Mouse (Mus musculus) stomach, postnatal 0 days (tissue): Measurements from ENCODE around the gene Itga3. TPM values are rescaled to one million over a fixed set of nuclear protein-coding genes. Genes with fewer than 3 reads are reported as not detected.

Source experiments
- ATAC-seq: fragments of 200-750 bp; cut with Nextera tagmentation; 2 replicates; pipeline ENCODE4 v1.8.0; 2017; ENCODE audit not compliant: low FRiP score, low TSS enrichment
- DNase-seq: peaks from one replicate; pipeline ENCODE4 v3.0.0-alpha.2; 2016; ENCODE audit warnings: low spot score
- H3K27ac ChIP-seq: fragments of 300-500 bp; sonication (generic); replicated peaks from 2 replicates; pipeline ENCODE4 v1.5.1; 2014; ENCODE audit warnings: mild to moderate bottlenecking, control low read depth
- H3K27me3 ChIP-seq: fragments of 300-500 bp; sonication (generic); 2 replicates; pipeline ENCODE4 v1.6.1; 2014; ENCODE audit warnings: low read length; ENCODE audit not compliant: control insufficient read depth, insufficient read depth
- H3K36me3 ChIP-seq: fragments of 300-500 bp; sonication (generic); 2 replicates; pipeline ENCODE4 v1.6.1; 2014; ENCODE audit warnings: low read length, mixed read lengths; ENCODE audit not compliant: control insufficient read depth, insufficient read depth
- H3K4me1 ChIP-seq: fragments of 300-500 bp; sonication (generic); replicated peaks from 2 replicates; pipeline ENCODE4 v1.6.1; 2014; ENCODE audit warnings: antibody characterized with exemption; ENCODE audit not compliant: control insufficient read depth, insufficient read depth
- H3K4me2 ChIP-seq: fragments of 300-500 bp; sonication (generic); replicated peaks from 2 replicates; pipeline ENCODE4 v1.6.1; 2014; ENCODE audit warnings: low read depth, mild to moderate bottlenecking, control low read depth, moderate library complexity
- H3K4me3 ChIP-seq: fragments of 300-500 bp; sonication (generic); 2 replicates; pipeline ENCODE4 v1.5.1; 2014; ENCODE audit warnings: low read depth, low read length, control low read depth
- H3K9ac ChIP-seq: fragments of 300-500 bp; sonication (generic); 2 replicates; pipeline ENCODE4 v1.6.1; 2014; ENCODE audit warnings: mild to moderate bottlenecking, low read length, control low read depth, mixed read lengths
- H3K9me3 ChIP-seq: fragments of 300-500 bp; sonication (generic); 2 replicates; pipeline ENCODE4 v1.6.1; 2016; ENCODE audit warnings: low read length; ENCODE audit not compliant: control insufficient read depth
- CTCF ChIP-seq: IDR thresholded peaks from 2 replicates; pipeline ENCODE4 v1.5.1; 2016; ENCODE audit warnings: antibody characterized with exemption, low read depth, mild to moderate bottlenecking, moderate library complexity
- EP300 ChIP-seq: optimal IDR thresholded peaks from 2 replicates; pipeline ENCODE3; 2016; ENCODE audit warnings: antibody characterized with exemption
- WGBS: fragments of 180-500 bp; shearing (Covaris S2); extraction: QIAGEN DNeasy Blood & Tissue Kit; methylation state at CpG from one replicate; pipeline ENCODE4 v1.1.7; 2014; 5-methylcytosine and 5-hydroxymethylcytosine counted together
- polyA plus RNA-seq: library from polyadenylated mRNA; unstranded; fragments of >200 nt; fragmentation: Nextera tagmentation; extraction: Ambion mirVana; gene quantifications from 2 replicates; pipeline ENCODE4 v1.2.1, GENCODE M21; 2015

Itga3 gene
- polyA plus RNA-seq, 1 experiment from 2014 or later = 15.6 TPM

DNA sequence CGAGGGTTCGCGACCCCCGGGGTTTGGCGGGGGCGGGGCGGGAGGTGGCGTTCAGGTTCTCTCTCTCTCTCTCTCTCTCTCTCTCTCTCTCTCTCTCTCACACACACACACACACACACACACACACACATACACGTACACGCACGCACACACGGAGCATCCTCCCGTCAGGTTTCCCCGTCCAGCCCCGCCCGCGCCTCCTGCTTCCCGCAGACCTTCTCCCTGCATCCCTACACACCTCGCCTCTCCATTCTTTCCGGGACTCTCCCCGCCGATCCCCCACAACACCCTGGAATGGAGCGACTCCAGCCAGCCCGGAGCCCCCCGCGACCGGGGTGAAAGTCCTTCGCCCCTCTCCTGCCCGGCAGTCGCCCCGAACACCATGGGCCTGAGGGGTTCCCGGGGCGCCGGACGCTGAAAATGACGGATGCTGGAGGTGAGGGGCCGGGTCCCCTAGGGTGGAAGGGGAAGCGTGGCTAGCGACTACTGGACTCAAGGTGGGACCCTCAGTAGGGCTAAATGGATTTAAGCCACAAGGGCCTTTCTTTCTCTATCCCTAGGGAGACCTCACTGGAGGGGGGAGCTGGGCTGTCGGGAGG is 66.4 kb downstream of the Itga3 start:
- peak overlapping the region; percentile 76 for H3K9ac ChIP-seq
- H3K4me3 ChIP-seq = peak overlapping the region; percentile 56
- 2% methylated on average over 35 of the region's 40 CpGs for WGBS
- DNase-seq (no peak), ATAC-seq (no peak)
- TF ChIP-seq EP300 = no peak
- TF ChIP-seq CTCF = no peak
- peak overlapping the region; percentile 81 for H3K27ac ChIP-seq
- peaks cover 6% of the 10 kb centered on the region for H3K36me3 ChIP-seq
- H3K27me3 ChIP-seq = no peaks in the 10 kb centered on the region
- H3K4me1 ChIP-seq = peaks cover 12% of the 10 kb centered on the region; the same call in 1 of the 2 replicates
- H3K4me2 ChIP-seq = peak overlapping the region; percentile 75
- no peaks in the 10 kb centered on the region for H3K9me3 ChIP-seq

DNA sequence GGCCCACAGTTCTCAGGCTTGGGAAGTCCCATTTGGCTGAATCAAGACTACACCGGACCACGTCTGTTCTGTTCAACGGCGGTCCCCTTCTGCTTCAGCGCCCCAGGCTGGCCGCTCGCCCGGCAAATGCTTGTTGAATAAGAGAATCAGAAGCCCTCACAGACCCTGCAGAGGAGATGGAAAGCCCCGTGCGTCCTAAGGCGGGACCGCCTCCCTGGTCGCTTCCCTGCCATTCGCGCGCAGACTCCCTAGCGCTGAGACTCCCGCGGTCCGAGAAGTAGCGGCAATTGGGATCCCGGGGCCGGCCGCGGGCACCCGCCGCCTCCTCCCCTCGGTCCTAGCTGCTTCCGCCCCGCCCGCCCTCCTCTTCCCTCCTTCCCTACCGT is 67.0 kb downstream of the Itga3 start, which contains the start of gene Samd14:
TSS of gene Samd14 (plus strand) at position 251 of the 386 bp plus-strand sequence.
- 1% methylated on average over 26 of the region's 32 CpGs for WGBS

DNA sequence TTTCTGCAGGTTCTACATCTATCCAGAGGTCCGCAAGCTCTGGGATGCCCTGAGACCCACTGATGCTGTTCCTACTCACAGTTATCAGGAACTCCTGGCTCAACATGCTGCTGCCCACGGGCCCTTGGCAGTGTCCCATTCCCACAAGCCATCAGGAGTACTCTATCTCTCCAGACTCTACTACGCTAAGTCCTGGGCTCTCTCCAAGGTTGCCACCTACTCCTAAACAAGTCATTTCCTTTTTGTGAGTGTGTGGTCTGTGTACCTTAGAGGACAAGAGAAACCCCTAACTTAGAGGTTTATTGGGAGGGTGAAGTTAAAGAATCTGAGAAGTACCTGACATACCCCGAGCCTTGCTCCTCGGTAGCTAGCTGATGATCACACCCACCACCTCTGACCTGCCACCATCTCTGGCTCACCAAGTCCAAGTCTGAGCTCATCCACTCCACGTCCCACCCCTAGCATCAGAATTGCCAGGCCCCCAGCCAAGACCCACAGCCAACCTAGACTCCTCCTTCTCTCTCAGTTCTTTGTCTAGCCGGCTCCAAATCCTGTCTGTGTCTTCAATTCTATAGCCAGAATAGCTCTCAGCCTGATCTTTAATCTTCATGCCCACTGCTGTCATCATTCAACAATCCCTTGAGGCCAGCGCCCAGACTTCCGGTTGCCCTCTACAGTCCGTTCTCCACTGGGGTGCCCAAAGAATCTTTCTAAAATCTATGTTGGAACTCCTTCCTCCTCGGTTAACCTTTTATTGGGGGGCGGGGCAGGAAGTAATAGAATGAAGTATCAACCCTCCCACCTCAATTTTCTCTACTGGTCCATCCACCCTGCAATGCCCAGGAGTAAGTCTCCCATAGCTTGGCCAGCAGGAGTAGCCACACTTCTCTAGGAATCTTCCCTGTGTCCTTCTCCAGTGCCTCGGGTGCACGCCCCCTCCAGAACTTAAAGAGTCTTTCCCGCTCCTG is 67.7 kb downstream of the Itga3 start:
- no peak; the same call in none of the 2 replicates for ATAC-seq

More for the DNA sequence above, 67.0 kb downstream of the Itga3 start, which contains the start of gene Samd14:
- peak within 1 kb of the TSS; percentile 81 for H3K27ac ChIP-seq
- ATAC-seq = peak; percentile 43
- H3K27me3 ChIP-seq = no peaks in the 10 kb centered on the region
- H3K36me3 ChIP-seq = peaks cover 7% of the 10 kb centered on the region
- peak within 1 kb of the TSS; percentile 56 for H3K4me3 ChIP-seq
- H3K9ac ChIP-seq = peak within 1 kb of the TSS; percentile 76
- TF ChIP-seq EP300 (no peak), CTCF (no peak)
- no peaks in the 10 kb centered on the region for H3K9me3 ChIP-seq
- peaks cover 12% of the 10 kb centered on the region; the same call in 1 of the 2 replicates for H3K4me1 ChIP-seq
- peak; percentile 70 for DNase-seq
- peak within 1 kb of the TSS; percentile 75 for H3K4me2 ChIP-seq

DNA sequence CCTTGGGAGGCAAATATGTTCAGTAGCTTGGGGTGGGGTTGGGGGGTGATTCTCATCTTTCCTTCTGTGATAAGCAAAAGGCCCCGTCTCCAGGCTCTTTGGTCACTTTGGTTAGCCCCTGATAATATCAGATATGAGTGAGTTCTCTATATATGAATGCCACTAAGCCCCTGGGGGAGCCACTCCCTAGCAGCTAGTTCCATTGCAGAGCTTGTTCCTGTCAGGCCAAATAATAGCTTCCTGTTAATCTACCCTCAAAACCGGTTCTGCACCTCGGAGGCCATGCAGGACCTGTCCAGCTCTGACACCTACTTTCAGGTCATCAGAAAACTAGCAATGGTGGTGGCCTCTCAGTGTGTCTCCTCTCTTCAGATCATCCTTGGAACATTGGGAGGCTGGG is 69.2 kb downstream of the Itga3 start:
- 46% methylated on average over 3 of the region's 3 CpGs for WGBS
- Histone ChIP-seq H3K4me1 (peaks cover 12% of the 10 kb centered on the region; the same call in 1 of the 2 replicates), H3K4me2 (no peak overlapping the region; the same call in 1 of the 2 replicates), H3K36me3 (peaks cover 13% of the 10 kb centered on the region), H3K9ac (peak overlapping the region; percentile 55; the same call in 1 of the 2 replicates), H3K4me3 (no peak overlapping the region), H3K9me3 (no peaks in the 10 kb centered on the region), H3K27me3 (no peaks in the 10 kb centered on the region), H3K27ac (peak overlapping the region; percentile 79)
- DNase-seq (no peak), ATAC-seq (no peak; the same call in 1 of the 2 replicates)
- TF ChIP-seq EP300 = no peak
- TF ChIP-seq CTCF = no peak

More for the DNA sequence above, 67.7 kb downstream of the Itga3 start:
- TF ChIP-seq EP300 (no peak), CTCF (no peak)
- 24% methylated on average over 15 of the region's 15 CpGs for whole genome bisulfite sequencing
- peak overlapping the region; percentile 56 for H3K4me3 ChIP-seq
- peak overlapping the region; percentile 76 for H3K9ac ChIP-seq
- peak overlapping the region; percentile 75 for H3K4me2 ChIP-seq
- no peaks in the 10 kb centered on the region for H3K27me3 ChIP-seq
- H3K9me3 ChIP-seq = no peaks in the 10 kb centered on the region
- no peak for DNase-seq
- peaks cover 7% of the 10 kb centered on the region for H3K36me3 ChIP-seq
- H3K27ac ChIP-seq = peak overlapping the region; percentile 81
- peaks cover 12% of the 10 kb centered on the region; the same call in 1 of the 2 replicates for H3K4me1 ChIP-seq

DNA sequence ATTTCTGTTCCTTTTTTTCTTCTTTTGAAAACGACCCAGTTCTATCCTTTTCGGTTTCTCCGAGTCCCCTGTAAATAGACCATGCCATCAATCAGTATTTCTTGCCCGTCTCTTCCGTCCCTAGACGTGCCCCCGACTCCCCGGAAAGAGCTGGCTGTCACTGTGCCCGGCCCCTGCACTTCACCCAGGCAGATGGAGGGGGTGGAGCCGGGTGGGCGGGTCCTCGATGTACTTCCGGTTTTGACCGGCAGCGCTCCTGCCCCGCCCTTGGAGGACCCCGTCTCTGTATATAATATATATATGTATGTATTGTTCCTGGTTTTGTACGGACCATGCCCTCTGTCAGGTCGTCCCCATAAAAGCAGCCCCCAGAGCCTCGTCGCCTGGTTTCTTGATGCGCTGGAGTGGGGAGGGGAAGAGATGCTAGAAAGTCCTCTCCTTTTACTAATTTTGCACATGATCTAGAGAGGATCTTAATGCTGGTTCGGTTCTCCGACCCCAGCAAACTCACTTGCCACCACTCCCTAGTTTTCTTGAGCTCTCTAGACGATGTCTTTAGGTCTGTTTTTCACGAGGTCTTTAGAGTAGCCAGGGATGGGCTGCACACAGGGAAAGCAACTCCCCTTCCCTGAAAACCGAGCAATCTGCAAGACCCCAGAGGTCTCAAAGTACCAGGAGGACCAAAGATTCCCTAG is 69.9 kb downstream of the Itga3 start:
- TF ChIP-seq EP300 (no peak), CTCF (0 out of 2 replicates have a peak, but pooled peaks have one; percentile 15)
- H3K4me3 ChIP-seq = peak overlapping the region; percentile 38
- H3K4me2 ChIP-seq = peak overlapping the region; percentile 71
- H3K9me3 ChIP-seq = no peaks in the 10 kb centered on the region
- H3K27me3 ChIP-seq = no peaks in the 10 kb centered on the region
- H3K36me3 ChIP-seq = peaks cover 19% of the 10 kb centered on the region
- ATAC-seq (peak; percentile 35; the same call in 1 of the 2 replicates), DNase-seq (peak; percentile 87)
- H3K27ac ChIP-seq = peak overlapping the region; percentile 79
- H3K9ac ChIP-seq = peak overlapping the region; percentile 55; the same call in 1 of the 2 replicates
- H3K4me1 ChIP-seq = peaks cover 12% of the 10 kb centered on the region; the same call in 1 of the 2 replicates
- WGBS = 2% methylated on average over 27 of the region's 27 CpGs
